Mouse (Mus musculus) C2C12 (cell line): Measurements from ENCODE around the gene Senp8.

Experiments
- CEBPB ChIP-seq: IDR thresholded peaks from one replicate; pipeline ENCODE4 v1.6.1; 2011; ENCODE audit warnings: low read depth, mild to moderate bottlenecking, control low read depth, moderate library complexity
- CTCF ChIP-seq: IDR thresholded peaks from one replicate; pipeline ENCODE4 v1.5.1; 2011; ENCODE audit not compliant: control insufficient read depth, insufficient read depth, insufficient read length
- MAX ChIP-seq: IDR thresholded peaks from one replicate; pipeline ENCODE4 v1.6.1; 2011; ENCODE audit warnings: mild to moderate bottlenecking, control low read depth
- MYOG ChIP-seq: IDR thresholded peaks from one replicate; pipeline ENCODE4 v1.6.1; 2011; ENCODE audit not compliant: control insufficient read depth, insufficient read length; ENCODE audit errors: extremely low read depth
- USF1 ChIP-seq: IDR thresholded peaks from one replicate; pipeline ENCODE4 v1.6.1; 2011; ENCODE audit warnings: low read depth, mild to moderate bottlenecking, control low read depth, moderate library complexity

- TF ChIP-seq CTCF (no peak), MAX (no peak), CEBPB (no peak), MYOG (no peak), USF1 (no peak)
These were observed 4.7 kb upstream of the Senp8 start for GRCm38 (mm10) chr9:59755199-59755598.
